Mouse (Mus musculus): Measurements from ENCODE around the gene Cenpc1. TPM values are rescaled to one million over a fixed set of nuclear protein-coding genes. Genes with fewer than 3 reads are reported as not detected.

Cenpc1 gene
- 10 to 100 TPM; 21.3 to 26.1 TPM for total RNA-seq (2023)

GRCm38 (mm10) chr5:86065101-86065875, at the start of gene Cenpc1:
TSS of gene Cenpc1 (minus strand) at chr5:86065583.

GRCm38 (mm10) chr5:86071538-86071937, 6.2 kb upstream of the Cenpc1 start, which contains the start of gene Stap1:
TSS of gene Stap1 (plus strand) at chr5:86071746.

Other genes starting within 250 kb of the Cenpc1 start
- 10 to 100 TPM; 51.9 to 55.7 TPM for gene Stap1, start 6.2 kb upstream of the Cenpc1 start, total RNA-seq (2023)
- 10 to 100 TPM; 16.6 to 18.2 TPM for gene Uba6, start 107.2 kb upstream of the Cenpc1 start, total RNA-seq (2023)
- not detected for gene Gnrhr, start 132.3 kb upstream of the Cenpc1 start, total RNA-seq (2023)
- gene Tmprss11c, start 223.7 kb upstream of the Cenpc1 start, total RNA-seq (2023), result not detected